Mouse (Mus musculus): Measurements from ENCODE around the gene Srxn1. TPM values are rescaled to one million over a fixed set of nuclear protein-coding genes. Genes with fewer than 3 reads are reported as not detected.
A peak's percentile ranks its signal among the peaks of the same experiment; 100 is the strongest.
"Not testable (repeated sequence)": the region's sequence is repeated elsewhere in the genome, so short reads cannot be mapped to it uniquely, and the experiment has no call there.

Srxn1 gene
- polyA plus RNA-seq (2012; ENCODE audit: insufficient read depth, insufficient read length, missing spikeins), result 50.2 and 54.5 TPM in 2 replicates

DNA sequence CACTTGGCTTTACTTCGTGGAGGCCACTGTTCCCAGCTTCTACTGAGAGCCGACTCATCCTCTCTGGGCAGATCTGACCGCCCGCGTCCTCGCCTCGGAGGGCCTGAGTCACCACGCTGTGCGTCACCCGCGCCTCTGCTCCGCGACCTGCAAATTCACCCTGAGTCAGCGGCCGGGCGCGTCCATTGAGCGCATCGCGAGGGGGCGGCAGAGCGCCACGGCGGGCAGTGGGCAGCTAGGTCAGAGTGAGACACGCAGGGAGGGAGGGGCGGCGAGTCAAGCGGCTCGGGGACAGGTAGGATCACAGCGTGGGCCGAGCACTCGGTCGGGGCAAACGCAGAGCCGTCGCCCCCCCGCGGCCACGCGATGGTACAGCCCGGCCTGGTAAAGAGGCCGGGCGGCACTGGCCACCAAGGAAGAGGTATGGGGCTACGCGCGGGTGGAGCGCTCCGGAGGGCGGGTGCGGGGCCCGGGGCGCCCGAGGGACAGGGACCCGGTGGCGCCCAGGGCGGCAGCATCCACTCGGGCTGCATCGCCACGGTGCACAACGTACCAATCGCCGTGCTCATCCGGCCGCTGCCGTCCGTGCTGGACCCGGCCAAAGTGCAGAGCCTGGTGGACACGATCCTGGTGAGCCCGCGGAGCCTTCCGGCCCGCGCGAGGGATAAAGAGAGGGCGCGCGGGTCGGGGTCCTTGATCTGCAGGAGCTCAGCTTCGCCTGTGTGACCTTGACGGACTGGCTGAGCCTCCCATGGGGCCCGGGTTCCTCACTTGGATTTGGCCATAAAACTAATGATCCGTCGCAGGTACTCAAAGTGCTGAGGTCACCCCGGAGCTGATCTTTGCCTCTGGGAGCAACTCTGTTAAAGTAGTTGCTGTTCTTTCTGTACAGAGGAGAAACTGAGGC lies at the start of gene Srxn1:
Srxn1 (plus strand) TSS at position 199 of the 907 bp plus-strand sequence.
- Histone ChIP-seq H3K4me1 (ENCODE audit: control insufficient read depth, insufficient read depth, low read length) (peaks cover 15% of the 10 kb centered on the region), H3K27ac (ENCODE audit: insufficient read depth, low read depth, low read length) (peak within 1 kb of the TSS; percentile 85), H3K4me3 (ENCODE audit: insufficient read depth, low read length) (peak within 1 kb of the TSS; percentile 82)
- no peak for TF ChIP-seq CTCF (IDR thresholded peaks at IDR 0.05; ENCODE audit: low read depth, low read length)
- TF ChIP-seq POLR2A (IDR thresholded peaks at IDR 0.05; ENCODE audit: borderline replicate concordance, low read depth, low read length), result peak; percentile 88; the same call in 1 of the 2 replicates

DNA sequence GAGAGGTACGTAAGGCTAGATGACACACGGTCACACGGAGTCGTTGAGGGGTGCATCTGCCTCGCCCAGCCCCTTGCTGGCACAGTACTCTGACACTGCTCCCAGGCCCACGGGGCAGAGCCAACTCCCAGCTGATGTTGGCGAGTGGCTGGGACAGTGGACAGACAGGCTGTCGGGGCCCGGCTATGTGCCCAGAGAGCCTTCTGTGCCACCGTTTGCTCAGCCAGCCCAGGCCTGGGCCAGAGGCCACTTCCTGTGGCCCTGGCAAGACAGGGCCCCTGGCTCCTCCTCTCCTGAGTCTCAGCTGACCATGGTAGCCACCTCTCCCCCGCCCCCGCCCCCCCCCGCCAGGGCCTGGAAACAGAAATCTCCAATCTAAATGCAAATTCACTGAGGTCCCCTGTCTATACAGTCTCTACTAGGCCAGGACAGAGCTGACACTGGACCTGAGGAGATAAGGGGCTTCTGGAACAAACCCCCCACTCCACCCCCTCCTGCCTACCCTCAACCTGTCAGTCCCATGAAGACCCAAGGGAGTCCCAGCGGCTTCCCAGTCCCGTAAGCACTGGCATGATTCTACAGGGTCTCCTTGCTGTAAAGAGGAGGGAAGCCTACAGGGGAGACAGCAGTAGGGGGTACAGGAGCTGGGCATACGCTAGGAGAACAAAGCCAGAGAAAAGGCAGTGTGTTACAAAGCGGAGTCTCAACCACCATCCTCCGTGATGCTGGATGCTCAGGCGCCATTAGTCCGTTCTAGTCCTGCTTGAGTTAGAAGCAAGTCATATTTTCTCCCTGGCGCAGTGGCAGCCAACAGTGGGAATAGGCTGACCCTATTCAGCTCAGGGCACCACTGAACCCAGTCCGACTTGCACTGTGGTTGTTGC lies 48.7 kb upstream of the Srxn1 start:
- no peak overlapping the region for H3K4me3 ChIP-seq (ENCODE audit: insufficient read depth, low read length)
- no peak overlapping the region for H3K27ac ChIP-seq (ENCODE audit: insufficient read depth, low read depth, low read length)
- TF ChIP-seq POLR2A (IDR thresholded peaks at IDR 0.05; ENCODE audit: borderline replicate concordance, low read depth, low read length) (no peak), CTCF (IDR thresholded peaks at IDR 0.05; ENCODE audit: low read depth, low read length) (no peak)
- H3K4me1 ChIP-seq (ENCODE audit: control insufficient read depth, insufficient read depth, low read length), result no peaks in the 10 kb centered on the region

DNA sequence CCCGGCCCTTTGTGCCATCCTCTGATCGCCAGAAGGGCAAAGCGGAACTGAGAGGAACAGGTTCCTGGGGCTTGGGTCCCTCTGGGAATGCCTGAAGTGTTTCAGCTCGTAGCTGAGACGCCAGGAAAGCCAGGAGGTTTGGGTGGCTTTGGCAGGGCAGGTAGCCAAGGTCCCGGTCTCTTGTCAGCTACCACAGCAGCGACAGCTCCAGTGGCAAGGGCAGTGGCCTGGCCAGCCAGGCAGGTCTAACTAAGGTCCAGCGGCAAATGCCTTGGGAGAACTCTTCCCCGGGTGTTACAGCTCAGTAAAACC lies 48.1 kb upstream of the Srxn1 start:
- Histone ChIP-seq H3K27ac (ENCODE audit: insufficient read depth, low read depth, low read length) (no peak overlapping the region), H3K4me3 (ENCODE audit: insufficient read depth, low read length) (no peak overlapping the region), H3K4me1 (ENCODE audit: control insufficient read depth, insufficient read depth, low read length) (no peaks in the 10 kb centered on the region)
- TF ChIP-seq POLR2A (IDR thresholded peaks at IDR 0.05; ENCODE audit: borderline replicate concordance, low read depth, low read length), result no peak
- no peak for TF ChIP-seq CTCF (IDR thresholded peaks at IDR 0.05; ENCODE audit: low read depth, low read length)

DNA sequence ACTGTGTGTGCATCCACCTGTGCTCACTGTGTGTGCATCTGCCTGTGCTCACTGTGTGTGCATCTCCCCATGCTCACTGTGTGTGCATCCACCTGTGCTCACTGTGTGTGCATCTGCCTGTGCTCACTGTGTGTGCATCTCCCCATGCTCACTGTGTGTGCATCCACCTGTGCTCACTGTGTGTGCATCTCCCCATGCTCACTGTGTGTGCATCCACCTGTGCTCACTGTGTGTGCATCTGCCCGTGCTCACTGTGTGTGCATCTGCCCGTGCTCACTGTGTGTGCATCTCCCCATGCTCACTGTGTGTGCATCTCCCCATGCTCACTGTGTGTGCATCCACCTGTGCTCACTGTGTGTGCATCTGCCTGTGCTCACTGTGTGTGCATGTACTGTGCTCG lies 42.5 kb upstream of the Srxn1 start:
- H3K27ac ChIP-seq (ENCODE audit: insufficient read depth, low read depth, low read length); H3K4me1 ChIP-seq (ENCODE audit: control insufficient read depth, insufficient read depth, low read length); H3K4me3 ChIP-seq (ENCODE audit: insufficient read depth, low read length): not testable (repeated sequence)

DNA sequence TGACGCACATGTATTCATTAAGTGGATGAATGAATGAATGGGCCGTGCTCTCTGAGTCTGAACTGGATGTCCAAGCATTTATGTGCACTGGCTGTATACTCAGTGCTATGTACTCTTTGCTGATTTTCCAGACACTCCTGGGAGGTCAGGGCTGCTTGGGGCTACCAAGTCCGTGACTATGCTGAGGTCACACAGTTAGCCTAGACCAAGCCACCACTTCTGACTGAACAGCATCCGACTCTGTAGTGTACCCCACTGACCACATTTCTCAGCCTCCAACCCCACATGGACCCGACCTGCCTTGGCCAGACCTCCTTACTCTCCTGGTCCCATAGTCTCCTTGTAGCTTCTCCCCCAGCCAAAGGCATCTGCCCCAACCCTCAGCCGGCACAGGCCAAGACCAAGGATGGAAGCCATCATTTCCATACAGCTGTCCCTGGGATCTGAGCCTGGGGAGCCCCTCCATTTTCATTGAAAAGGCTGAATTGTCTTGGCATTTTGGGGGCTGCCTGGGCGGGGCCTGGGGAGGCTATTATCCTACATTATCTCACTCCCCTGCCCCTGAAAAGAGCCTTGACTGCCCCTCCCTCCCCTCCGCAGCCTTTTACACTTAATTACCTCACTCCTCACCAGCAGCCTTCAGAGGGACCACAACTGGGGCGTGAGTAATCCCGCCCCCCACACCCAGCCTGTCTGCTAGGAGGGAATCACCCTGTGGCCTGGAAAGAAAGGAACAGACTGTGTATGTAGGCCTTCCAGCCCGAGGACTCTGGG lies 36.5 kb upstream of the Srxn1 start:
- H3K4me1 ChIP-seq (ENCODE audit: control insufficient read depth, insufficient read depth, low read length), result no peaks in the 10 kb centered on the region
- TF ChIP-seq POLR2A (IDR thresholded peaks at IDR 0.05; ENCODE audit: borderline replicate concordance, low read depth, low read length) (no peak), CTCF (IDR thresholded peaks at IDR 0.05; ENCODE audit: low read depth, low read length) (no peak)
- H3K4me3 ChIP-seq (ENCODE audit: insufficient read depth, low read length), result no peak overlapping the region
- no peak overlapping the region for H3K27ac ChIP-seq (ENCODE audit: insufficient read depth, low read depth, low read length)

DNA sequence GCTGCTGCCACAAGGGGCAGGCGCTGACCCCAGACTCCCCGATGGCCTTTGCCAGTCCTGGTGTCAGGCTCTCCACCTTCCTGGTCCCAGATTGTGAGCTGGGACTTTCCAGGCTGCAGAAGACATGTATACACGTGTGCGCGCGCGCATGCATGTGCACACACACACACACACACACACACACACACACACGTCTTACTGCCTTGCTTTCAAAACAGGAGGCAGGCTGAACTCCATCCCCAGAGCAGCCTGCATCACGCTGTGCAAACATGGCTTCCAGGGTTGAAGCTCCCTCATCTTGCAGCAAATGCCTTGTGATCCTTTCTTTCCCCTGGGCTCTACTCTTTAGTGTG lies 35.9 kb upstream of the Srxn1 start:
- H3K4me3 ChIP-seq (ENCODE audit: insufficient read depth, low read length), result no peak overlapping the region
- H3K4me1 ChIP-seq (ENCODE audit: control insufficient read depth, insufficient read depth, low read length), result no peaks in the 10 kb centered on the region
- TF ChIP-seq POLR2A (IDR thresholded peaks at IDR 0.05; ENCODE audit: borderline replicate concordance, low read depth, low read length) (no peak), CTCF (IDR thresholded peaks at IDR 0.05; ENCODE audit: low read depth, low read length) (no peak)
- no peak overlapping the region for H3K27ac ChIP-seq (ENCODE audit: insufficient read depth, low read depth, low read length)

DNA sequence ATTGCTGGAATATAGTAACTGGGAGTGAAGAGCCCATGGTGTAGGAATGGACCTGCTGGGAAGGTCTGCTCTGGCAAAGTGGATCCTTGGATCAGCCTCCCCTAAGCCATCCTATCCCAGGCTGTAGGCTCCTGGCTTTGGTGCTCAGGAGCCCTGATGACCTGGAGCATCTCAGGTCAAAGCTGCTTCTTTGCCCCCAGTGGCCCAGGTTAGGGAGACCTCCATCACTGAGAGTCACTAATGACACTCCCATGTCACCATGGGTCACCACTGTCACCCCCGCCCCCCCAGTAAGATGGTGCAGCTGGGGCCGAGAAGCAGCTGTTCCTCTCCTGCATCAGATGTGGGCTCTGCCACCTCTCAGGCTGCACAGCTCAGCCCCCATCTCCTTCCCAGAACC lies 35.4 kb upstream of the Srxn1 start:
- TF ChIP-seq CTCF (IDR thresholded peaks at IDR 0.05; ENCODE audit: low read depth, low read length) (no peak), POLR2A (IDR thresholded peaks at IDR 0.05; ENCODE audit: borderline replicate concordance, low read depth, low read length) (no peak)
- no peak overlapping the region for H3K27ac ChIP-seq (ENCODE audit: insufficient read depth, low read depth, low read length)
- H3K4me1 ChIP-seq (ENCODE audit: control insufficient read depth, insufficient read depth, low read length), result no peaks in the 10 kb centered on the region
- H3K4me3 ChIP-seq (ENCODE audit: insufficient read depth, low read length), result no peak overlapping the region

DNA sequence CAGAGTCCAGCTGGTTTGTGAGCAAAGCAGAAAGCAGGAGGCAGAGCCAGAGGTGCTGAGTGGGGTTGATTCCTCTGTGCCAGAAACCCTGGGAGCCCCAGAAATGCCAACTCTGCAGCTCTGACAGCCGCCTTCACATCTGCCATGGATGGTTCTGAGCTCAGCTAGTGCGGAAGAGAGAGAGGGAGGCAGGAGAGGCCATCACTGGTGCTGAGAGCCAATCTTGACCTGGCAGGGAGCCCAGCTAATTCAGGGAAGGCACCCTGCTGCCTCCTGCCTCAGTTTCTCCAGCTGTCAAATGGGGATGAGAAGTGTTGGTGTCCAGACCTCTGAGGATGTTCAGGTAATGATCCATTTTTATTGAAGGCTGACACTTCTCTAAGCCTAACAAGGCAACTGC lies 30.8 kb upstream of the Srxn1 start:
- no peak overlapping the region for H3K4me3 ChIP-seq (ENCODE audit: insufficient read depth, low read length)
- TF ChIP-seq POLR2A (IDR thresholded peaks at IDR 0.05; ENCODE audit: borderline replicate concordance, low read depth, low read length) (no peak), CTCF (IDR thresholded peaks at IDR 0.05; ENCODE audit: low read depth, low read length) (no peak)
- H3K4me1 ChIP-seq (ENCODE audit: control insufficient read depth, insufficient read depth, low read length), result no peaks in the 10 kb centered on the region
- H3K27ac ChIP-seq (ENCODE audit: insufficient read depth, low read depth, low read length), result no peak overlapping the region

DNA sequence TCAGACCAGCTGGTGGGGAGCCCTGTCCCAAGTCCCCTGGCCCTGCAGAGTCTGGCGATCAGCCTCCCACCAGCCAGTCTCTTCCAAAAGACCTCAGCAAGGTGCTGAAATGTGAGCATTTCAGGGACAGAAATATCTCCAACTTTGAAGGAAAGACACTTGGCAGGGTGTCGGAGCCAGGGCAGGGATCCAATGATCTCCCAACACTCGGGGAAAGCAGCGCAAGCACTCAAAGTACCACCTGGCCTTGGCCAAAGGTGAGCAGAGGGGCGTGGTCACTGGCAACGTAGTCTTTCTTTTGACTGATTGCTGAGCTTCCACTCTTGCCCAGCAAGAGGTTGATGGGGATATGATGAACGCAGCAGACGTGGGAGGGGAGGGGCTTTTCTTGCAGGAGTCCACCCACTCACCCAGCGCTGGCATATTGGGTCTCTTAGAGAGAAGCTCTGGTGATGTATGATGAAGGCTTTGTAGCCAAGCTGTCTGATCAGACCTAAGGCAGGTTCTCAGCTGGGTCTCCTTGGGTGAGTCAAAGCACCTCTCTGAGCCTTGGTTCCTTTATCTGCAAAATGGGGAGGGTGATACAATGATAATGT lies 29.9 kb upstream of the Srxn1 start:
- Histone ChIP-seq H3K27ac (ENCODE audit: insufficient read depth, low read depth, low read length) (no peak overlapping the region), H3K4me3 (ENCODE audit: insufficient read depth, low read length) (no peak overlapping the region), H3K4me1 (ENCODE audit: control insufficient read depth, insufficient read depth, low read length) (peaks cover 3% of the 10 kb centered on the region)
- TF ChIP-seq CTCF (IDR thresholded peaks at IDR 0.05; ENCODE audit: low read depth, low read length), result no peak
- TF ChIP-seq POLR2A (IDR thresholded peaks at IDR 0.05; ENCODE audit: borderline replicate concordance, low read depth, low read length), result no peak

All from bone marrow macrophage, adult 2 months (primary cell).